Comparison of ENCODE assay signal across 8 mouse cellular contexts in genomic region chr4:97868307-97868937, GRCm38 (mm10).
DNase-seq lines count a peak whose midpoint lies in the region; ATAC-seq lines count a peak whose summit lies in the region.

No protein-coding gene starts in this region.

- peaks cover 83% of the 10 kb centered on the region for H3K4me1 ChIP-seq in heart, embryonic 13.5 days
- peaks cover 22% of the 10 kb centered on the region for H3K4me1 ChIP-seq in kidney, embryonic 16.5 days (ENCODE audit: insufficient read depth, low read length)
- H3K4me1 ChIP-seq in lung, embryonic 15.5 days = peaks cover 64% of the 10 kb centered on the region

- peak overlapping the region; percentile 93 for H3K27ac ChIP-seq in heart, embryonic 13.5 days (replicated peaks)
- peak overlapping the region; percentile 89 for H3K27ac ChIP-seq in kidney, embryonic 16.5 days (ENCODE audit: low read length)
- H3K27ac ChIP-seq in lung, embryonic 15.5 days = peak overlapping the region; percentile 95

- no peak for ATAC-seq in heart, embryonic 13.5 days (ENCODE audit: extremely low read depth, insufficient number of reproducible peaks, low FRiP score, low TSS enrichment)
- peak; percentile 43; the same call in 1 of the 2 replicates for ATAC-seq in kidney, embryonic 16.5 days (ENCODE audit: low FRiP score, low TSS enrichment)
- ATAC-seq in lung, embryonic 15.5 days (ENCODE audit: borderline replicate concordance, extremely low read depth, low FRiP score, low TSS enrichment) = peak; percentile 68

- peak; percentile 31 for DNase-seq in layer of hippocampus, adult 9-11 months
- no peak for DNase-seq in layer of hippocampus, adult 8-10 months (ENCODE audit: low spot score in 2 of 2)
- DNase-seq in cerebellum, postnatal 14 days = peak; percentile 44 to 62
- DNase-seq in testis, postnatal 10 days (ENCODE audit: low spot score) = peak; percentile 45
- DNase-seq in embryo, embryonic 10 days (ENCODE audit: low spot score) = no peak

- H3K9ac ChIP-seq in heart, embryonic 13.5 days = peak overlapping the region; percentile 48
- H3K9ac ChIP-seq in kidney, embryonic 16.5 days (replicated peaks; ENCODE audit: low read length) = peak overlapping the region; percentile 33; the same call in 1 of the 2 replicates
- no peak overlapping the region for H3K9ac ChIP-seq in lung, embryonic 15.5 days

- 47% methylated on average over 10 of the region's 10 CpGs for WGBS in heart, embryonic 13.5 days
- 59% methylated on average over 10 of the region's 10 CpGs for WGBS in kidney, embryonic 16.5 days
- 28% methylated on average over 10 of the region's 10 CpGs for WGBS in lung, embryonic 15.5 days

- H3K4me2 ChIP-seq in heart, embryonic 13.5 days = peak overlapping the region; percentile 64
- peak overlapping the region; percentile 52 for H3K4me2 ChIP-seq in kidney, embryonic 16.5 days (replicated peaks; ENCODE audit: low read depth, low read length)
- peak overlapping the region; percentile 59 for H3K4me2 ChIP-seq in lung, embryonic 15.5 days

- no peaks in the 10 kb centered on the region for H3K27me3 ChIP-seq in heart, embryonic 13.5 days (replicated peaks)
- no peaks in the 10 kb centered on the region for H3K27me3 ChIP-seq in kidney, embryonic 16.5 days (ENCODE audit: insufficient read depth, low read length)
- H3K27me3 ChIP-seq in lung, embryonic 15.5 days = no peaks in the 10 kb centered on the region

- peak overlapping the region; percentile 29 for H3K4me3 ChIP-seq in heart, embryonic 13.5 days
- H3K4me3 ChIP-seq in kidney, embryonic 16.5 days (ENCODE audit: low read length) = peak overlapping the region; percentile 5; the same call in 1 of the 2 replicates
- H3K4me3 ChIP-seq in lung, embryonic 15.5 days = peak overlapping the region; percentile 34

- no peaks in the 10 kb centered on the region for H3K9me3 ChIP-seq in heart, embryonic 13.5 days
- no peaks in the 10 kb centered on the region for H3K9me3 ChIP-seq in kidney, embryonic 16.5 days (ENCODE audit: low read length)
- H3K9me3 ChIP-seq in lung, embryonic 15.5 days = no peaks in the 10 kb centered on the region

- H3K36me3 ChIP-seq in heart, embryonic 13.5 days = 0 out of 2 replicates have a peak, but pooled peaks cover 2% of the 10 kb centered on the region
- no peaks in the 10 kb centered on the region for H3K36me3 ChIP-seq in kidney, embryonic 16.5 days (ENCODE audit: insufficient read depth, low read length)
- no peaks in the 10 kb centered on the region for H3K36me3 ChIP-seq in lung, embryonic 15.5 days

Comparison
In these comparisons a context has a peak if more than half of its experiments do, and no peak if none do; other contexts are left out.
1. DNase-seq: peak in layer of hippocampus, adult 9-11 months (single experiment), cerebellum, postnatal 14 days (2 of 2) and testis, postnatal 10 days (single experiment); none in layer of hippocampus, adult 8-10 months (0 of 2) and embryo, embryonic 10 days (single experiment).
2. Peak in every context shown above with its lines, with median percentiles within 50 percentile points of each other: H3K27ac ChIP-seq, H3K4me2 ChIP-seq and H3K4me3 ChIP-seq.